Mouse (Mus musculus): ENCODE data around the gene Serpinb1a. TPM values are rescaled to one million over a fixed set of nuclear protein-coding genes. Genes with fewer than 3 reads are reported as not detected.

The Serpinb1a gene
- polyA plus RNA-seq, 1 experiment from 2014 or later = 81.2 TPM

DNA sequence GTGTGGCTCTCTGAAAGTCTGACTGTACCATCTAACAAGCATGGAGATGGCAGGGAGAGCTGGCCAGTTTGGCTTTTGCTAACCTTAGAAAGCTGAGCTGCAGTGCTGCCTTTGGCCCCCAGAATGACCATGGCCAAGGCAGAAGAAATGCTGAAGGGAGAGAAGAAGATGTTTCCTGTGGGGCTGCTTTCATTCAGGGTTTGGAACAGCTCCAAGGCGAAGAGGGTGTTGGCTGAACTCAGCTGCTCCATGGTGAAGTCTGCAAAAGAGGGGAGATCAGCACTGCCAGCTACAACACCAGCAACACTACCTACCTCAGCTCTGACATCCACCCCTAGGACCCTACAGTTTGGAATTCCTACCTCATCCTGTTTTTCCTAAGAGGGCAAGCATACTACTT, 829 bp downstream of the Serpinb1a start:
- WGBS = 81% methylated on average over 1 of the region's 1 CpGs
- DNase-seq (ENCODE audit: low spot score) = no peak

DNA sequence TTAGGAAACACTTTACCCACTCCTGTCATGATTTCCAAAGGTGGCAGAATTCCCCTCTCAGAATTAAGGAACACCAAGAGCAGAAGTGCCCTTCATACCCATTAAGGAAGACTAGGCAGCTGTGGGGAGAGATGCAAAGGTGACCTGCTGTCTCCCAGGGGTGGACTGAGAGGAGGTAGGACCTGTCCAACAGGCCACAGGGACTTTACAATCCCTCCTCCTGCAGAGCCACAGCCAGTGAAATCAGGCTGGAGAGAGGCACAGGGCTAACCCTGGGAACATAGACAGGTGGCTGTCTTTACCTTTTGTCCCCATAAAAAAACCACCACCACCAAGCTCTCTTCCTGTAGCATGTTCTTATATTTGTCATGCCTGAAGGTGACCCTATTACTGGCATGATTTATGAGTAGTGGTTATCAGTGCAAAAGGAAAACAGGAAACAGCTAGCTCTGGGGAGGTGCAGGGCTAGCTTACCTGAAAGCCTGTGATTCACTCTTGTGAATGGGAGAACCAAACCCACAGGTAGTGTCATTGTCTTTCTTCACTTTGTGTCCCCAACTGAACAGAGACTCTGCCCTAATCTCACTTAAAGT, 1.4 kb downstream of the Serpinb1a start:
- no peaks in the 10 kb centered on the region for H3K36me3 ChIP-seq (ENCODE audit: control insufficient read depth, insufficient read depth, low read length)
- H3K9ac ChIP-seq (ENCODE audit: low read length) = no peak overlapping the region
- no peak overlapping the region for H3K4me3 ChIP-seq (ENCODE audit: low read depth, low read length)
- peak overlapping the region; percentile 87 for H3K27ac ChIP-seq (ENCODE audit: low read depth)
- DNase-seq (ENCODE audit: low spot score) = no peak
- no peaks in the 10 kb centered on the region for H3K9me3 ChIP-seq (ENCODE audit: control insufficient read depth, low read length)
- H3K27me3 ChIP-seq (replicated peaks; ENCODE audit: control insufficient read depth, insufficient read depth, low read length) = no peaks in the 10 kb centered on the region
- ATAC-seq (replicated peaks; ENCODE audit: low FRiP score, low TSS enrichment, low read depth) = peak; percentile 65
- H3K4me1 ChIP-seq (replicated peaks; ENCODE audit: control insufficient read depth, insufficient read depth, low read length) = peaks cover 17% of the 10 kb centered on the region
- peak overlapping the region; percentile 37 for H3K4me2 ChIP-seq (ENCODE audit: low read length)

More for the DNA sequence above, 829 bp downstream of the Serpinb1a start:
- no peak for ATAC-seq (replicated peaks; ENCODE audit: low FRiP score, low TSS enrichment, low read depth)
- Histone ChIP-seq H3K27me3 (replicated peaks; ENCODE audit: control insufficient read depth, insufficient read depth, low read length) (no peaks in the 10 kb centered on the region), H3K9me3 (ENCODE audit: control insufficient read depth, low read length) (no peaks in the 10 kb centered on the region), H3K4me2 (ENCODE audit: low read length) (peak overlapping the region; percentile 37), H3K9ac (ENCODE audit: low read length) (no peak overlapping the region), H3K36me3 (ENCODE audit: control insufficient read depth, insufficient read depth, low read length) (no peaks in the 10 kb centered on the region), H3K4me3 (ENCODE audit: low read depth, low read length) (no peak overlapping the region), H3K27ac (ENCODE audit: low read depth) (peak overlapping the region; percentile 87), H3K4me1 (replicated peaks; ENCODE audit: control insufficient read depth, insufficient read depth, low read length) (peaks cover 17% of the 10 kb centered on the region)

GRCm38 (mm10) chr13:32849092-32849491, 1.9 kb downstream of the Serpinb1a start:
- Histone ChIP-seq H3K4me3 (ENCODE audit: low read depth, low read length) (no peak overlapping the region), H3K9me3 (ENCODE audit: control insufficient read depth, low read length) (no peaks in the 10 kb centered on the region), H3K4me1 (replicated peaks; ENCODE audit: control insufficient read depth, insufficient read depth, low read length) (peaks cover 17% of the 10 kb centered on the region), H3K27me3 (replicated peaks; ENCODE audit: control insufficient read depth, insufficient read depth, low read length) (no peaks in the 10 kb centered on the region), H3K9ac (ENCODE audit: low read length) (no peak overlapping the region), H3K4me2 (ENCODE audit: low read length) (no peak overlapping the region), H3K36me3 (ENCODE audit: control insufficient read depth, insufficient read depth, low read length) (no peaks in the 10 kb centered on the region), H3K27ac (ENCODE audit: low read depth) (peak overlapping the region; percentile 87)
- DNase-seq (ENCODE audit: low spot score) = peak; percentile 58
- peak; percentile 92 for ATAC-seq (replicated peaks; ENCODE audit: low FRiP score, low TSS enrichment, low read depth)
- 20% methylated on average over 4 of the region's 4 CpGs for WGBS

DNA sequence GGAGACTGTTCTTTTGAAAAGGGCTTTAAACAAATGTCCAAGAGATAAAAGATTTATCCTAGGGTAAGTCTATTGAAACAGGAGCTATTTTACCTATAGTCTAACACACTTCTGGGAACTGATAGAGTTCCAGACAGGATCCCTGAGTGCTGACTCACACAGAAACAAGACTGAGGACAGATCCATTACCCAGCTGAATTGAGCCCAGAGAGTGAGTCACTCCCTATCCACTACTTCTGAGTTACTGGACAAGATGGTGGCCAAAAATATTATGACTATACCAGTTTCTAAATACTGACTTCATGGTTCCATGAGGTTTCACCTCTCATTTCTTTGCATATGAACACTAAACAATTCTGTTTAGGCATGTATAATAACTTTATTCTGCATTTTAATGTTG, 4.8 kb downstream of the Serpinb1a start:
- no peak overlapping the region for H3K27ac ChIP-seq (ENCODE audit: low read depth)
- no peaks in the 10 kb centered on the region for H3K36me3 ChIP-seq (ENCODE audit: control insufficient read depth, insufficient read depth, low read length)
- H3K27me3 ChIP-seq (replicated peaks; ENCODE audit: control insufficient read depth, insufficient read depth, low read length) = no peaks in the 10 kb centered on the region
- no peak overlapping the region for H3K9ac ChIP-seq (ENCODE audit: low read length)
- H3K4me3 ChIP-seq (ENCODE audit: low read depth, low read length) = no peak overlapping the region
- DNase-seq (ENCODE audit: low spot score) (no peak), ATAC-seq (replicated peaks; ENCODE audit: low FRiP score, low TSS enrichment, low read depth) (no peak)
- H3K4me2 ChIP-seq (ENCODE audit: low read length) = no peak overlapping the region
- no peaks in the 10 kb centered on the region for H3K9me3 ChIP-seq (ENCODE audit: control insufficient read depth, low read length)
- peaks cover 17% of the 10 kb centered on the region for H3K4me1 ChIP-seq (replicated peaks; ENCODE audit: control insufficient read depth, insufficient read depth, low read length)

GRCm38 (mm10) chr13:32841349-32841748, 9.6 kb downstream of the Serpinb1a start:
- Histone ChIP-seq H3K4me3 (ENCODE audit: low read depth, low read length) (no peak overlapping the region), H3K4me2 (ENCODE audit: low read length) (no peak overlapping the region), H3K9ac (ENCODE audit: low read length) (no peak overlapping the region), H3K36me3 (ENCODE audit: control insufficient read depth, insufficient read depth, low read length) (no peaks in the 10 kb centered on the region), H3K9me3 (ENCODE audit: control insufficient read depth, low read length) (no peaks in the 10 kb centered on the region), H3K27ac (ENCODE audit: low read depth) (no peak overlapping the region), H3K4me1 (replicated peaks; ENCODE audit: control insufficient read depth, insufficient read depth, low read length) (no peaks in the 10 kb centered on the region), H3K27me3 (replicated peaks; ENCODE audit: control insufficient read depth, insufficient read depth, low read length) (no peaks in the 10 kb centered on the region)
- DNase-seq (ENCODE audit: low spot score) = no peak
- ATAC-seq (replicated peaks; ENCODE audit: low FRiP score, low TSS enrichment, low read depth) = no peak
- WGBS = 89% methylated on average over 3 of the region's 3 CpGs

- Histone ChIP-seq H3K9ac (ENCODE audit: low read length) (no peak overlapping the region), H3K27me3 (replicated peaks; ENCODE audit: control insufficient read depth, insufficient read depth, low read length) (no peaks in the 10 kb centered on the region), H3K4me3 (ENCODE audit: low read depth, low read length) (no peak overlapping the region), H3K9me3 (ENCODE audit: control insufficient read depth, low read length) (no peaks in the 10 kb centered on the region), H3K4me2 (ENCODE audit: low read length) (no peak overlapping the region), H3K36me3 (ENCODE audit: control insufficient read depth, insufficient read depth, low read length) (no peaks in the 10 kb centered on the region), H3K27ac (ENCODE audit: low read depth) (no peak overlapping the region), H3K4me1 (replicated peaks; ENCODE audit: control insufficient read depth, insufficient read depth, low read length) (no peaks in the 10 kb centered on the region)
- DNase-seq (ENCODE audit: low spot score) (no peak), ATAC-seq (replicated peaks; ENCODE audit: low FRiP score, low TSS enrichment, low read depth) (no peak)
- 44% methylated on average over 1 of the region's 1 CpGs for WGBS
Measured at GRCm38 (mm10) chr13:32839314-32839713, 11.7 kb downstream of the Serpinb1a start.

GRCm38 (mm10) chr13:32834513-32834912, 16.5 kb downstream of the Serpinb1a start:
- H3K27me3 ChIP-seq (replicated peaks; ENCODE audit: control insufficient read depth, insufficient read depth, low read length) = no peaks in the 10 kb centered on the region
- ATAC-seq (replicated peaks; ENCODE audit: low FRiP score, low TSS enrichment, low read depth) (no peak), DNase-seq (ENCODE audit: low spot score) (no peak)
- WGBS = 94% methylated on average over 5 of the region's 5 CpGs
- no peaks in the 10 kb centered on the region for H3K4me1 ChIP-seq (replicated peaks; ENCODE audit: control insufficient read depth, insufficient read depth, low read length)
- no peak overlapping the region for H3K4me3 ChIP-seq (ENCODE audit: low read depth, low read length)
- H3K4me2 ChIP-seq (ENCODE audit: low read length) = no peak overlapping the region
- H3K27ac ChIP-seq (ENCODE audit: low read depth) = no peak overlapping the region
- H3K9me3 ChIP-seq (ENCODE audit: control insufficient read depth, low read length) = no peaks in the 10 kb centered on the region
- H3K9ac ChIP-seq (ENCODE audit: low read length) = no peak overlapping the region
- no peaks in the 10 kb centered on the region for H3K36me3 ChIP-seq (ENCODE audit: control insufficient read depth, insufficient read depth, low read length)

DNA sequence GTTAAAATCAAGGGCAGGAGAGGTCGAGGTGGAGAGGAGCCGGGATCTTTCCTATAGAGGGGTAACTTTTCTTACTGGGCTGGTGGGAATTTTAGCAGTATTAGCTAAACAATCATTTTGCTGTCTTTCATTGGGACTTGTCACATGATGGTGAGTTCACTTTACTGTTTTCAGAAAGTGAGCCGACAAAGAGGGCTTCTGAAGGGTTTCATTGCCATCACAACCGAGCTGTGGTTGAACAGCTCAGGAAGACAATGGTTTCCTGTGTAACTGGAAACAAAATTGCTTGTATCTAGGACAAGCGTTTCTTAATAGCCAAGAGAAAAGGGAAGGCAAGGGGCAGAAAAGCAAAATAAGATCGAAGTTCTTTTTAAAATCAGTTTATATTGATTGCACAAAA, 17.7 kb downstream of the Serpinb1a start:
- H3K9ac ChIP-seq (ENCODE audit: low read length) = no peak overlapping the region
- ATAC-seq (replicated peaks; ENCODE audit: low FRiP score, low TSS enrichment, low read depth) = no peak

DNA sequence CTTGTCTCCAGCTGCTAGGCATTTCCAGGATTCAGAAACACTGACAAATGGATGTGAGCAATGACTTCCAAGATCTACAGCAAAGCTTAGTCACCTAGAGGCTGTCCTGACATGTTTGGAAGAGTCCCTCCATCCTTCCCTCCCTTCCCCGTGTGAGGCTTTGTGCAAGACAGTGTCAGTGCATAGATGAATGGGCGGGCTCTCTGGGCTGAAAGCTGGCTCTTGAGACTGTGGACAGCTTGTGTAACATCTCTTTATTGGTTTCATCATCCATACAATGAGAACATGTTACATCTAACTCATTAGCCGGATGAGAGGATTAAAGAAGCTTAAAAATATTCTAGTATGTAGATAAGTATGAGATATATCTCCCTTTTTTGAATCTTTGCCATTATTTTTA, 18.2 kb downstream of the Serpinb1a start:
- no peak overlapping the region for H3K27ac ChIP-seq (ENCODE audit: low read depth)
- no peak for ATAC-seq (replicated peaks; ENCODE audit: low FRiP score, low TSS enrichment, low read depth)
- 61% methylated on average over 3 of the region's 3 CpGs for WGBS

More for the DNA sequence above, 17.7 kb downstream of the Serpinb1a start:
- no peak overlapping the region for H3K4me2 ChIP-seq (ENCODE audit: low read length)
- no peaks in the 10 kb centered on the region for H3K36me3 ChIP-seq (ENCODE audit: control insufficient read depth, insufficient read depth, low read length)
- H3K9me3 ChIP-seq (ENCODE audit: control insufficient read depth, low read length) = no peaks in the 10 kb centered on the region
- no peaks in the 10 kb centered on the region for H3K4me1 ChIP-seq (replicated peaks; ENCODE audit: control insufficient read depth, insufficient read depth, low read length)
- H3K27me3 ChIP-seq (replicated peaks; ENCODE audit: control insufficient read depth, insufficient read depth, low read length) = no peaks in the 10 kb centered on the region
- DNase-seq (ENCODE audit: low spot score) = no peak
- no peak overlapping the region for H3K4me3 ChIP-seq (ENCODE audit: low read depth, low read length)
- 72% methylated on average over 6 of the region's 6 CpGs for WGBS
- H3K27ac ChIP-seq (ENCODE audit: low read depth) = no peak overlapping the region

More for the DNA sequence above, 18.2 kb downstream of the Serpinb1a start:
- Histone ChIP-seq H3K9me3 (ENCODE audit: control insufficient read depth, low read length) (no peaks in the 10 kb centered on the region), H3K4me3 (ENCODE audit: low read depth, low read length) (no peak overlapping the region), H3K9ac (ENCODE audit: low read length) (no peak overlapping the region), H3K4me1 (replicated peaks; ENCODE audit: control insufficient read depth, insufficient read depth, low read length) (no peaks in the 10 kb centered on the region), H3K36me3 (ENCODE audit: control insufficient read depth, insufficient read depth, low read length) (no peaks in the 10 kb centered on the region), H3K4me2 (ENCODE audit: low read length) (no peak overlapping the region), H3K27me3 (replicated peaks; ENCODE audit: control insufficient read depth, insufficient read depth, low read length) (no peaks in the 10 kb centered on the region)
- DNase-seq (ENCODE audit: low spot score) = no peak

Measured in intestine, embryonic 14.5 days (tissue).